Mouse (Mus musculus): ENCODE measurements around the gene Tmem72.

DNA sequence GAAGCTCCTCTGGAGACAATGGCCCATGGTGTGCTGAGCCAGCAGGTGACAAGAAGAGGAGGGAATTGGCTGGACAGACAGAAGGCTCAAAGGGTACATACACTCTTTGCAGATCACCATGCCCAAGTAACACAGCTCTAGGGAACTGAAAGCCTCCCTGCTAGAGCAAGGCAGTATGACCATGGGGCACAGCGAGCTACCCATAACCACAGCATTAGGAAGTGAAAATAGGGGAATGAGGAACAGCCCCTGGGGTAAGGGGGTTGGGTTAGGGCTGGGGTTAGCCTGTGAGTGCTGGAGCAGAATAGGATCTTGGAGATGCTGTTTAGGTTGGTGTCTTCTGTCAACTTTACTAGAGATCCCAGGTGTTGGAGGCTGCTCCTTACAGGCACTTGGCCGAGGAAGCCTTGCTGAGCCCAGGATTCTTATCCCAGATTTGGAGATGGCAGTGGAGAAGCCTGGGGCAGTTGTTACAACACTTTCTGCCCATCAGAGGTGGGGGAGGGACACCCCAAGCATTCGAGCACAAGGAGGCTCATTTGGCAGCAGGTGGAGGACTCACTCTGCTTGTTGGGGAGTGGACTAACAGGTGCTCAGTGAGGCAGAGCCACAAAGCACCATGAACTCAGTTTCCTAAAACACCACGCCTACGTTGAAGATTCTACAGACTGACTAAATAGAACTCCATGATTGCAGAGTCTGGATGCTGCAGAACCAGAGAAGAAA, 37.0 kb downstream of the Tmem72 start:
- TF ChIP-seq CTCF (IDR thresholded peaks at IDR 0.05; ENCODE audit: low read depth, low read length) (no peak), GATA1 (IDR thresholded peaks at IDR 0.05; ENCODE audit: borderline replicate concordance, low read length) (no peak), POLR2AphosphoS5 (IDR thresholded peaks at IDR 0.05; ENCODE audit: insufficient replicate concordance, low read depth, low read length) (no peak), TAL1 (conservative IDR thresholded peaks at IDR 0.05; ENCODE audit: low read depth, low read length) (no peak)

All from G1E (cell line).